Mouse (Mus musculus) cerebellum, adult 11 months (tissue): ENCODE results near the gene Dusp13.

ENCODE experiments used
- DNase-seq: peaks from one replicate; pipeline ENCODE4 v3.0.0; 2022

The Dusp13 gene

DNA sequence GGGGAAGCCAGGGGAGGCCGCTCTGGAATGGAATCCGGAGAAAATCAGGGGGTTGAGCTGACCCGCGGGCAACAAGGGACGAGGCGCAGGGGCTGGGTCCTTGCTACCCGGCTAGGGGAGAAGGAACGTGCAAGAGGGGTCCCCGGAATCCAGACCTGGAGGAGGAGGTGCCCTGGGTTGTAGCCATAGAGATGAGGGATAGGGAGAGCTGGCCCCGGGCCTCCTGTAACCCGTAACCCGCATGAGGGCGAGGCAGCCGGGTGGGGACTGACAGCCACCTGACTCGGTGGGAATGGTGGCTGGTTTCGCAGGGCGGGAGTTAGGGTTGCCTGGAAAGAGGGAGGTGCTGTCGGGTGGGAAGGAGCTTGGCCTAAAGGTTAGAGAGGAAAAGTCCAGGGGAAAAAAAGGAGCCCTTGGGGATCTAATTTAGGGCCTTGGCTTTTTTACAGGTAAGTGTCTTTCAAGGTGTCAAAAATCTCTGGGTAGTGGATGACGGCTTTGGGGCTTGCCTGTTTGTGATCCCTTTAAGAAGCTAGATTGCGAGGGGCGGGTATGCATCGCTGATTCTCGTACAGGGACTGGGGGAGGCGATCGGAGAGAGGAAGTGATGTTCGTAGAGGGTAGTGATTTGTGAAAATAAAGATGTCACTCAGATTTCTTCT, at the start of gene Dusp13:
Dusp13 (minus strand) TSS at position 301 of the 662 bp plus-strand sequence.
- DNase-seq = peak; percentile 56

DNA sequence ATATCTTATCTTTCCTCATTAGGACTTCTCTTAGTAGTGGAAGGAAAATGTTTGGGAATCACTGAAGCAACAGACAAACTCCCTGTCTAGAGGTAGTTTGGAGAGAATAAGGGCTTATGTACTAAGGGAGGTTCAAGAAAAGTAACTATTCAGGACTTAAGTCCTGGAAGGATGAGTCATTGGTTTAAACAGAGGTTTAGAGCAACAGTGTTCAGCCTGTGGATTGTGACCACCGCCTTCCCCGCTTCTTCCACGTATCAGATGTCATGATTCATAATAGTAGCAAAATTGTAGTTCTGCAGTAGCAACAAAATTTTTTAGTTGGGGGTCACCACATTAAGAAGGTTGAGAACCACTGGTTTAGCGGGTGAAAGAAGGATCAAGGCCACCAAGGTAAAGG, 49.7 kb upstream of the Dusp13 start:
- no peak for DNase-seq

DNA sequence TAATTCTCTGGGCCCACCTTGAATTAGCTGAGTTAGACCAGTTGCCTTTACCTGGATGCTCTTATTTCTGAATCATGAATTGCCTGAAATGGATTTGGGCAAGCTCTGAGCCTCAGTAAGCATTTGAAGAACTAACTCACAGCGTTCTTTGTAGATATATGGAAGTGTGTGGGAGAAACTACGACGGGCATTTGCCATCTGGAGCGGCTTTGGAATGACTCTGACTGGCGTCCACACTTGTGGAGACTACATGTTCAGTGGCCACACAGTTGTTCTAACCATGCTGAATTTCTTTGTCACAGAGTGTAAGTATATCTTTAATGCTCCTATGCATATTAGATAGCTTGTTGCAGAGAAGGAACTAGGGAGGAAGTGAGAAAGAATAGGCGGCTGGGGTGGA, 41.3 kb upstream of the Dusp13 start:
- DNase-seq = no peak

DNA sequence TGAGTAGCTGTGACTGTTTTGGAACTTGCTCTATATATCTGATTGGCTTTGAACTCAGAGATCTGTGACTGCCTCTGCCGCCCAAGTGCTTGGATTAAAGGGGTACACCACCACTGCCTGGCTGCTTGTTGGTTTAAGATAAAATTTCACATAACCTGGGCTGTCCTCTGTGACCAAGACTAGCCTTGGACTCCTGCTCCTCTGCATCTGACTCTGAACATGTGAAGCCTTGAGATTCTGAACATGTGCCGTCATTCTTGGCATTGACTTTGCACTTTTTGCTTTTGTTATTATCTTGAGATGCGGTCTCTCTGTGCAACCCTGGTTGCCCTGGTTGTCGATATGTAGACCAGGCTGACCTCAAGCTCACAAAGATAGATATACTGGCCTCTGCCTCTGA, 40.7 kb upstream of the Dusp13 start:
- no peak for DNase-seq

DNA sequence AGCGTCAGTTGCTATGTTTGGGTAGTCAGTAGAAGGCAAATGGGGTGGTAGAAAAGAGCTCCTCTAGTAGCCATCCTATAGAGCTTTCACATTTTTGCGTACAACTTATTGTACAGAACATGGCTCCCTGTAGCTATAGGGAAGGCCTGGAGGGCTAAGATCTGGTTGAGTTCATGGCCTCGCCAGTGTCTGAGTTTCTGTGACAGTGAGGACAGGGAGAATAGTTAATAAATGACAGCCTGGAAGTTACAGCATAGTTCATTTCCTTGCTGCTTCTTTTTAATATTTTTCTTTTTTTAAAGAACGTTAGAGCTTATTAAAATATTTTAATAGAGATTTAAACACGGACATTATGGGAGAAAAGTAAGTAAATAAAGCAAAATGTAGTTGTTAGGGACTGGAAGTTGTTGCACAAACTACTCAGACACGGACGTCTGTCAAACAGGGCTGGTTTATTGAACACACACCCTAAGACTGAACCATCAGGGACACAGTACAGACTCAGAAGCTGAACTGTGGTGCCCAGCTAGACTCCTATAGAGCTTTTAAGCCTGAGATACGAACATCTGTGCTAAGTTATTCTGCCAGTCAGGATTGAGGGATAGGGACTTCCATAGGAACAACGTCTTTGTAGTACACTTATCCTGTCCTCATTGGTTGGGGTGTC, 39.7 kb upstream of the Dusp13 start:
- no peak for DNase-seq

DNA sequence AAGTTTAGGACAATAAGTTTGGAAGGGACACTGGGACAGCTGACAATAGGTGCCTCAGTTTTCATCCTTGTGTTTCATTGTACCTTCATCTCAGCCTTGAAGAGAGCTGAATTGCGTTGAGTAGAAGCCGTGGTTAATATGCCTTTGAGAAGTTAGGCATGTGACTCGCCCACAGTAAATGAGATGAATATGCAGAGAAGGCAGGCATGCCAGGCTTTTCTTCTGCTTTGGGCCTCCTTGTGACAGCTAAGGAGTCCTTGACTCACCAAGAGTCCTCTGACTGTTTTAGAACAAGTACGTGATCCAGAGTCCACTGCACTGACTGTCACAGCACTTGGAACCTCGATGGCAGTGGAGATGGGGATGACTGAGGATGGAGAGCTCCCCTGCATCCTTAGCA, 37.1 kb upstream of the Dusp13 start:
- DNase-seq = no peak

DNA sequence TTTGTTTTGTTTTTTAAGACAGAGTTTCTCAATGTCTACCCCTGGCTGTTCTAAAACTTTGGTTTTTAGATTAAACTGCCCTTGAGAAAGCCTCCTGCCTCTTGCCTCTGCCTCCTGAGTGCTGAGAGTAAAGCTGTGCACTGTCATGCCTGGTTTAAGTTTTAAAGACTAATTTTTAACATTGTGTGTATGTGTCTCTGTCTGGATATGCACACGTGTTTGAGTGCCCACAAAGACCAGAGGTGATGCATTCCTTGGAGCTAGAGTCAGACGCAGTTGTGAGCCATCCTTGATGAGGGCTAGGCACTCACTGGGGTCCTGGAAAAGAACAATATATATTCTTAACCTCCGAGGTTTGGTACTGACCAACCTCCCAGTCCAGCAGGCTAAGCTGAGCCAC, 36.4 kb upstream of the Dusp13 start:
- no peak for DNase-seq

DNA sequence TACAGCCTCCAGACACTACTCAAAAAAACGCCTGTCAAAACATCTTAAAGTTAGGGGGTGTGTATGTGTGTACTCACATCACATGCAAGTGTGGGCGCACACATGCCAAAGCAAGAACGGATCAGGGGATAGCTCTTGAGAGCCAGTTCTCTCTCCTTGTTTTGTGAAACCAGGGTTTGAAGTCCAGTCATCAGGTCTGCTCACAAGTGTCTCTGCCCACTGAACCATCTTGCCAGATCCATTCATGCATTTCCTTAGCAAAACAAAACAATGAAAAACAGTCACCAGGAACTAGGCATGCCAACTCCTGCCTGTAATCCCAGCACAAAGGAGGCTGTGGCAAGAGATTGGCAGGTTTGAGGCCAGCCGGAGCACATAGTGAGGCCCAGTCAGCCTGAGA, 35.5 kb upstream of the Dusp13 start:
- no peak for DNase-seq

DNA sequence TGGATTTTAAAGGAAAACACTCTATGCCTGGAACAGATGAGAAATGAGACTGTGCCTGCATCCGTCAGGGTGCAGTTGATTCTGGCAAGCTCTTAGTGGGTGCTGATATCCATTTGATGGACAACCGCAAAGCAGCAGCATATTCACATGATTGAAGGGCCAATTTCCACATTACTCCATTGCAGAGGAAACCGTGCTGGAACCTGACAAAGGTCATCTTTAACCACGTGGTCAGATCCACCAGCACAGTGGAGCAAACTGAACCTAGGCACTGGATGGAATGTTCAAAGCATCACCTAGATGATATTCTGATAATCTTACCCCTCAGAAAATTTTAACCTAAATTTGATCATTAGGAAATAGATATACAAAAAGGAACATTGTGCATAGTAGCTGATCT, 25.2 kb upstream of the Dusp13 start:
- DNase-seq = no peak

DNA sequence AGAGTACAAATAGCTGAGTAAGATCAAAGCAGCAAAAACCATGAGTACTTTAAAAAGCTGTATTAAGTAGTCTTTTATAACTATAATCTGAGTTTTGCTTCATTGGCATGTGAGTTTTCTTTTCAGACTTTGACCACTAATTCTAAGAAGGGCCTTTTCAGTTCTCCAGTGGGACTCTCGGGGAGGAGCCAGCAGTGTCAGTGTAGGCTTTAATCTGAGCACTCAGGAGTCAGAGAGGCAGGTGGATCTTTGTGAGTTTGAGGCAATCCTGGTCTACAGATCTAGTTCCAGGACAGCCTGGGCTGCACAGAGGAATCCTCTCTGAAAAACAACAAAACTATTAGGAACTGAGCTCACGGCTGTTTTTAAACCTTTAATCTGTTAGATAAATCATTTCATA, 23.0 kb upstream of the Dusp13 start:
- no peak for DNase-seq

DNA sequence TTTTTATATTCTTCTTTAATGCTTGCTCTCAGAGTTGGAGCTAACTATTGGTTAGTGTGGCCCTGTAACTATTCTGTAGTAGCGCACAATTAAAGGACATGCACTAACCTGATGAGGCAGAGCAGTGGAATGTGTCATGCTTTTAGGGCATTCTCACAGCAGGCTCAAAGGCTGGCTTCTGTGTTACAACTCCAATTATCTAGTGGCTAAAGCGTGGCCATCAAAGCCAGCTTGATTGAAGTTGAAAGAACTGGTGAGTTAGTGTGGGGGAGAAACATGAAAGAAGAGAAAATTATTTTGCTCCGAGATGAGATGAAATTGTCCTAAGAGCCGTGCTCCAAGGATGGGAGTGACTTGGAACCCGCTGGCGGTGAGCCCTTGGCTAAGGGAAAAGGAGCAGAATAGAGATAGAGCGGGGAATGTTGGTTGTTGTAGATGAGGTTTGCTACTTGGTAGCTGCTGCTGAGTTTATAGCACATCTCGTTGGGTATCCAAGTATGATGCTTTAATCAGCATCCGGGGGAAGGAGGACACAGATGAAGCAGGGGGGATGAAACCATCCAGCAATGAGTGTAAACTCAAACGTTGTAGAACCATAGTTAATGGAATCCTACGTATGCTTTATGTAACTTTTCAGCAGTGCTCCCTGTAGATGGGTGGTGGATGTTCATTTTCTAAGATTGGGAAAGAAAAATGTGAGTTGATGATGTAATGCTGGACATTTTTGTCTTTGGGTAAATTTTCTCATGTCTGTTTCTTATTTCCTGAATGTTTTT, 21.7 kb upstream of the Dusp13 start:
- no peak for DNase-seq

DNA sequence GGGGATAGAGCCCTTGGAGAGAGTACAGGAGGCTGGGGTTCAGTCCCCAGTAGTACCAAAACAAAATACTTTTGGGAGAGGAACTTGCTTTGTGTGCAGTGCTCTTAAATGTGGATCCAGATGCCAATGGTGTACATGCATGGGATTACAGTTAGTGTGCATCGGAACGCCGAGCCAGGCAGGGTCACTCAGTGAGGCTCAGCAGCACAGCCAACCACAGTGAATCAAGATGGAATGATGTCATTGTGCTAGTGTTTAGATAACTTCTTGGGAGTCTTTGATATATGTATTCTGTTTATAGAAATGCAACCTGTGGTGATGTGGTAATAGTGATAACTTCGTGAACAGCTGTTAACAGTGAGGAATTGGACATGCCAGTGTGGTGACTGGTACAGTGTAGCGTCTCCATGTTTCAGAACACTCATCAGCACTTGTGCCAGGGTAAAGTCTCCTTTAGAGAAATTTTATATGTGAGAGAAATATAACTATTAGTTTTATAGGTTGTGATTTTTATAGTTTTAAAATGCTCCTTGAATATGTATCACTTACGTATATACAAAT, 15.5 kb upstream of the Dusp13 start:
- no peak for DNase-seq

DNA sequence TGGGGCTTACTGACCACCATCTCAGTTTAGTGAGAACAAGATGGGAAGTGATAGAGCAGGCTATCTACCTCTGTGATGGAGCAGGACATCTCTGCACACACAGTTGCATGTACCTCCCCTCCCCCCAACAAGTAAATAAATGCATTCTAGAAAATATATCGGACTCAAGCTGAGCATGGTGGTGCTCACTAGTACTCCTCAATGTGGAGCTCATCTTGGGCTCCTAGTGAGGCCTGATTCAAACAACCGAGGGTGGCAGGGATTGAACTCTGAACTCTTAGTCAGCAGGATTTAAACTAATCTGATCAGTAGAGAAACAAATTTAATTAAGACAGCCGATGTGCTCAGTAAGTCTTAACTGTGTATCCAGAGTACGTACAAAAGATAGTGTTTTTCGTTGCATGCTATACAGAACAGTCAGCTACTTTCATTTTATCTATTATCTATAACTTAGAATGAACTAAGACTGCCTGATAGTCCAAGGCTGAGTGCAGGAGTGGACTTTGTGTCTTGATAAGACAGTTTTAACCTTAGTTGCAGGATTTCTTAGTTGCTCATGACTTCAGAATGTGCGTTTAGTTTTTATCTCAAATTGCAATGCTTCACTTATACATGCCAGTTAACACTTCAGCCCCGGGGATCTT, 14.9 kb upstream of the Dusp13 start:
- DNase-seq = no peak

DNA sequence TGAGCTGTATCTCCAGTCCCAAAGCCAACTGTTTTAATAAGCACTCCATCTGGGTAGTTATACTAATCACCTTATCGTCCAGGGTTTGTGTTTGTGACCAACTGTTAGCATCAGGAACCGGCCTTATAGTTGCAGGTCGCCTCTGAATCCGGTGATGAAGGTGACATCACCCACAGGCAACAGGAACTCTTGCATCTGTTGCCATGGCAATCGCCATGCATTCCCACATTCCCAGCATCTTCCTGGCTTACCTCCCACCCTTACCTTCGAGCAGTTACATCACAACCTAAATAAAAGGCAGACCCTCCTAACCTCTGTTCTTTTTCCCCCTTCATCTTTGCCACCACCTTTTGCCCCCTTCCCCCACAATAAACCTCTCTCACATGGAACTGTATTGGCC, 13.7 kb upstream of the Dusp13 start:
- DNase-seq = no peak

DNA sequence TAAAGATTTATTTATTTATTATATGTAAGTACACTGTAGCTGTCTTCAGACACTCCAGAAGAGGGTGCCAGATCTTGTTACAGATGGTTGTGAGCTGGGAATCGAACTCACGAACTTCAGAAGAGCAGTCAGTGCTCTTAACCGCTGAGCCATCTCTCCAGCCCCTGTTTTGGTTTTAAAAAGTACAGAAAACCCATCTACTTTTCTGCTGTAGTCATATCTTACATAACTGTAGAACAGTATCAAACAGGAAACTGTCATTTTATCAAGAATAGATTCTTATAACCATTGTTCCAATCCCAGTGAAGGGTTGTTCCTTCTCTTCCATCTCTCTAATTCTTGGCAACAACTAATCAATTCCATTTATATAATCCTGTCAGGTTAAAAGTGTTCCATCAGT, 12.8 kb upstream of the Dusp13 start:
- DNase-seq = no peak

DNA sequence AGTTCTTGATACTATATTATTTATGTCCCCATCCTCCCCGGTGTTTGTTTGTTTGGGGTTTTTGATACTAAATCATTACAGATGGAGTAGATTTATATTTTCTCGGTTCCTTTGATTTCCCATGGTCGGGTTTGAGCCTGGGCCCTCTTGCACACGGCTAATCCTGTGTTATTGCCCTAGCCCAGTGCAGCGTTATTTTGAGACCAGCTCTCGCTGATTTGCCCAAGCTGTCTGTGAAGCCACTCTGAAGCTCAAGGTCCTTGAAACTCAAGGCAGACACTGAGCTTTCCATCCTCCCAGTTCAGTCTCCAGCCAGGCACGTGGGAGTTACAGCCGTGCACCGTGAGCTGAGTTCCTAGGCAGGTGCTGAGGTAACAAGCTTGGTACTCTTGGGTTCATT, 10.6 kb upstream of the Dusp13 start:
- no peak for DNase-seq

DNA sequence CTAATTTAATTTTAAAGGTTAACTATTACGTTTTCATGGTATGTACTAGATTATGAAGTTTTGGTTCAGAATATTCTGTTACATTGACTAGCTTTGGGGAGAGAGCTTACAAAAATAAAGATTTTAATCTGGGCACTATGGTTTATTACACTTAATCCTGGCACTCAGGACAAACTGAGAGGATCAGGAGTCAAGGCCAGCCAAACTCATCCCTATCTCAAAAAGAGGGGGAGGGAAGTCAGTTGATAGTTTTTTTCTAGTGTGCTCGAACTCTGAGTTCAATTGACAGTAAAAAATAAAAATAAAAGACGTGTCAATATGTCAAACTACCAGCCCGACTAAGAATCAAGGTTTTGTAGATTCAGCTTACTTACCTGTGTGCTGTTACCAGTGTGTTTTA, 2.4 kb upstream of the Dusp13 start:
- DNase-seq = no peak

DNA sequence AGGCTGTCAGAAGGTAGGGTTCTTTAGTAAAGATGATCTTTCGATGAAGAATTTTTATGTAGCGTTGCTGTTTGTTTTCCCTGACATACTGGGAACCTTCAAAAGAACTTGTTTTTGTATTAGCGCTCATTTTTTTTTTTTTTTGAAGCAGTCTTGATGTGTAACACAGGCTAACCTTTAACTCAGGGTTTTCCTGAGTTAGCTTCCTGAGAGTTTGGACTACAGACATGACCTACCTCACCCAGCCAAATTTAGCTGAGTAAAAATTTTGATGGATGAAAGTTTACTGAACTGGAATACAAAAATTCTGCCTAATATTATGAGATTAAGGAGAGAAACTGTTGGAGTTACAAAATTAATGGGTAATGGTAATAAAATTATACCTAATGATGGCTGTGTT, 1.4 kb upstream of the Dusp13 start:
- DNase-seq = no peak

DNA sequence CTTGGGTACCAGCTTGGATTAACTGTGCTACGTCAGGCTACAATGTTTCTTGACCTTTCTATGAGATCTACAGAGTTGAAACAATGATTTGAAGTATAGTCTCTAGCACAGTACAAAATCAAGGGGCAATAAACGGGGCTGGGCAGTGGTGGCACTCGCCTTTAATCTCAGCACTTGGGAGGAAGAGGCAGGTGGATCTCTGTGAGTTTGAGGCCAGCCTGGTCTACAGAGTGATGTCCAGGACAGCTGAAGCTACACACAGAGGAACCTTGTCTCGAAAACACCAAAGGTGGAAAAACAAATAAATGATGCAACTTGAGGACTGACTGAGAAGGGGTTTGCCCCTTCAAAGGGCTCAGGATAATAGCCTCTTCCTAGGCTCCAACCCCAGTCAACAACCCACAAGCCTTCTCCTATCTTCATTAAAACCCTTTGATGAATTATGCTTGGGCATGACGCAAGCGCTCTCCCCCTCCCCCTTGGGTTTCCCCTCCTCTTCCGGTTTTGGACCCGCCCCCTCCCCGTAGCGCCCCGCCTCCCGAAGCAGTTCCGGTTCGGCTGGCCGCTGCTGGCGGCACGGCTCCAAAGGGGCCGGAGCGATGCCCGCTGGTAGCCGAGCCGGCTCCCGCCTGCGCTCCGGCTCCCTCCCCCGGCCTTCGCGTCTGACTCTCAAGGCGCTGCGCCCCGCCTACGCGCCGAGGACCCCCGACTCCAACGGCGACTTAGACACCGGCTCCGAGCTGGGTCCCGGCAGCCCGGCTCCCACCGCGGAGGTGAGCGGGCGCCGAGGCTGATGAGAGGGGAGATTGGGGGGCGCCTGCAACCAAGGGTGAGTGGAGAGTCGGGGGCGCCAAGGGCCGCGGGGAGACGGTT, 737 bp downstream of the Dusp13 start, which contains the start of gene Samd8:
Samd8 (plus strand) TSS at position 524 of the 873 bp plus-strand sequence.
- DNase-seq = peak; percentile 84

DNA sequence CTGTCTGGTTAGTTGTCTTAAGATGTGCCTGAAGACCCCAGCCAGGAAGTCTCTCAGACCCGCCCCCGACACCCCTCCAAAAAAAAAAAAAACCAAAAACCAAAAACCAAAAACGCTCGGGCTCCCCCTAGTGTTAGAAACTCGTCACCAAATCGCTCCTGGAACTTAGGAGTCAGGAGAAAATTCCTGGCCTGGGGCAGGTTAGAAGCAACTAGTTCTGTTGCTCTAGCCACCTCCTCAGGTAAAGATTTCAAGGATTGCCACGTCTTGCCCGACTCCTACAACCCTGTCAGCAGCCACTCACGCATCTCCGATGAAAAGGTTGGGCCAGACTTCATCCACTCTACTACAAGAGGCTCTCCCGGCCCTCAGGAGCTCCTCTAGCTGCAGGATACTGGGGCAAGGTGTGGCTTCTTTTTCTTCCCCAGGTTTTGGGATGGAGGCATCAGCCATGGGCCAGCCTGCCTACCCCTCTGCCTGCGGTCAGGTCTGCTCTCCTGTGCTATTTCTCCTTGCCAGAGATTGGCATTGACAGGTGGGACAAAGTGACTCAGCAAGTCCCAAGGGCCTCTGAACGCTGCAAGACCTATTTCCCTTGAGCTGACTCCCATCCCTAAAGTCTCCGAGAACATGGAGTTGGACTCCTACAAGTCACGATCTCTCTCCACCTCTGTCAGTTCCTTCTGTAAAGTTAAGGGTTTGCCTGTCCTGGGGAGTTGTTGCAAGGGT, 2.7 kb downstream of the Dusp13 start:
- DNase-seq = peak; percentile 42

DNA sequence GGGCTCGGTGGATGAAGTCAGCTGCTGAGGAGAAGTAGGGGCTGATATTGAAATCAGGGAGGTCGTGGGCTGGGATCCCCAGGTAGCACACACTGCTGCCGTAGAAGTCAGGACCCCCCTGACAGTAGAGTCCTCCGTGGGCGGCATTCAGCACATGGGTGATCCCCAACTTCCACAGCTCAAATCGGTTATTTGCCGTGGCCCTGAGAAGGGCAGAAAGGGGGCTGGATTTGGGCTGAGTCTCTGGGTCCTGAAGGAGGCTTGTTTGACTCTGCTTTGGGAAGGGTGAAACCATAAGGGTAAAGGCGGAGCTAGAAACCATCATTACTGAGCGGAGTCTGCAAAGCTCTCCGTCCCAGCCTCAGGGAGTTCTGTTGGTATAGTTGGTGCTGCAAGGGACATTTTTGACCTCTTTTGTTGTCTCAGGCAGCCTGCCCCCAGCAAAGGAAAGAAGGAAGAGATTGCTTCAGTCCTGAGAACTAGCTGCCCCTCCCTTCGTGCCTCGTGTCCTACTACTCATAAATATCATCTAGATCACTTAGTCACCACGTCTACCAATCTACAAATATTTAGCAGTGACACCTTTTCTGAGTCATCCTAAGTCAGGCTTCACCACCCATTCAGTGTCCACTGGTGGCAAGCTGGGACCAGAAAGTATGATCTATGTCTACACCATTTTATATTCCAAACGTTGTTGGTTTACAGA, 3.4 kb downstream of the Dusp13 start:
- peak; percentile 8 for DNase-seq
